Mouse (Mus musculus): ENCODE data around the gene Mrps17.
"Not testable (repeated sequence)": the region's sequence is repeated elsewhere in the genome, so short reads cannot be mapped to it uniquely, and the experiment has no call there.

Mrps17 gene

GRCm38 (mm10) chr5:129715326-129715861 lies at the start of gene Mrps17:
Gene Mrps17 (plus strand): TSS chr5:129715497.
- peak; percentile 96 for ATAC-seq (ENCODE audit: insufficient number of reproducible peaks, low FRiP score, low TSS enrichment)

- ATAC-seq (ENCODE audit: insufficient number of reproducible peaks, low FRiP score, low TSS enrichment), result no peak
These were observed 48.9 kb upstream of the Mrps17 start for GRCm38 (mm10) chr5:129666271-129666909.

GRCm38 (mm10) chr5:129667851-129668250 lies 47.4 kb upstream of the Mrps17 start:
- ATAC-seq (ENCODE audit: insufficient number of reproducible peaks, low FRiP score, low TSS enrichment), result no peak

- ATAC-seq (ENCODE audit: insufficient number of reproducible peaks, low FRiP score, low TSS enrichment), result no peak; the same call in 1 of the 2 replicates
These were observed 45.8 kb upstream of the Mrps17 start for GRCm38 (mm10) chr5:129669453-129670035.

- ATAC-seq (ENCODE audit: insufficient number of reproducible peaks, low FRiP score, low TSS enrichment), result peak; percentile 76; the same call in 1 of the 2 replicates
These were observed 45.2 kb upstream of the Mrps17 start, which contains the start of gene Zfp11 for GRCm38 (mm10) chr5:129670036-129670458. Gene Zfp11 (minus strand): TSS chr5:129670099.

GRCm38 (mm10) chr5:129685141-129685540 lies 30.2 kb upstream of the Mrps17 start:
- not testable (repeated sequence) for ATAC-seq (ENCODE audit: insufficient number of reproducible peaks, low FRiP score, low TSS enrichment)

- ATAC-seq (ENCODE audit: insufficient number of reproducible peaks, low FRiP score, low TSS enrichment), result no peak
These were observed 27.7 kb upstream of the Mrps17 start for GRCm38 (mm10) chr5:129687621-129688020.

GRCm38 (mm10) chr5:129690528-129690927 lies 24.8 kb upstream of the Mrps17 start:
- ATAC-seq (ENCODE audit: insufficient number of reproducible peaks, low FRiP score, low TSS enrichment), result no peak

GRCm38 (mm10) chr5:129700506-129700905 lies 14.8 kb upstream of the Mrps17 start:
- ATAC-seq (ENCODE audit: insufficient number of reproducible peaks, low FRiP score, low TSS enrichment), result no peak

GRCm38 (mm10) chr5:129701706-129702105 lies 13.6 kb upstream of the Mrps17 start:
- no peak for ATAC-seq (ENCODE audit: insufficient number of reproducible peaks, low FRiP score, low TSS enrichment)

GRCm38 (mm10) chr5:129703368-129703767 lies 11.9 kb upstream of the Mrps17 start:
- no peak for ATAC-seq (ENCODE audit: insufficient number of reproducible peaks, low FRiP score, low TSS enrichment)

- no peak for ATAC-seq (ENCODE audit: insufficient number of reproducible peaks, low FRiP score, low TSS enrichment)
These were observed 6.9 kb upstream of the Mrps17 start, which contains the start of gene Sept14 for GRCm38 (mm10) chr5:129708412-129708811. Gene Sept14 (minus strand): TSS chr5:129708512.

- ATAC-seq (ENCODE audit: insufficient number of reproducible peaks, low FRiP score, low TSS enrichment), result no peak
These were observed 1.7 kb downstream of the Mrps17 start for GRCm38 (mm10) chr5:129717016-129717415.

- ATAC-seq (ENCODE audit: insufficient number of reproducible peaks, low FRiP score, low TSS enrichment), result no peak
These were observed 4.9 kb downstream of the Mrps17 start for GRCm38 (mm10) chr5:129720176-129720575.

GRCm38 (mm10) chr5:129724268-129724667 lies 9.0 kb downstream of the Mrps17 start:
- no peak for ATAC-seq (ENCODE audit: insufficient number of reproducible peaks, low FRiP score, low TSS enrichment)

GRCm38 (mm10) chr5:129724834-129725773 lies 9.8 kb downstream of the Mrps17 start, which contains the start of gene Nipsnap2:
Gene Nipsnap2 (plus strand): TSS chr5:129725063.
- ATAC-seq (ENCODE audit: insufficient number of reproducible peaks, low FRiP score, low TSS enrichment), result peak; percentile 76

GRCm38 (mm10) chr5:129725774-129726392 lies 10.6 kb downstream of the Mrps17 start:
- ATAC-seq (ENCODE audit: insufficient number of reproducible peaks, low FRiP score, low TSS enrichment), result no peak

GRCm38 (mm10) chr5:129726784-129727183 lies 11.5 kb downstream of the Mrps17 start:
- ATAC-seq (ENCODE audit: insufficient number of reproducible peaks, low FRiP score, low TSS enrichment), result no peak

- ATAC-seq (ENCODE audit: insufficient number of reproducible peaks, low FRiP score, low TSS enrichment), result no peak
These were observed 14.0 kb downstream of the Mrps17 start for GRCm38 (mm10) chr5:129729286-129729685.

- peak; percentile 85; the same call in 1 of the 2 replicates for ATAC-seq (ENCODE audit: insufficient number of reproducible peaks, low FRiP score, low TSS enrichment)
These were observed 15.0 kb downstream of the Mrps17 start for GRCm38 (mm10) chr5:129730344-129730743.

All from cerebellum, adult (tissue).